Mouse (Mus musculus): ENCODE results near the gene Mrps27. TPM values are rescaled to one million over a fixed set of nuclear protein-coding genes. Genes with fewer than 3 reads are reported as not detected.

Mrps27 gene
- polyA plus RNA-seq, 1 experiment, result 50.4 TPM

DNA sequence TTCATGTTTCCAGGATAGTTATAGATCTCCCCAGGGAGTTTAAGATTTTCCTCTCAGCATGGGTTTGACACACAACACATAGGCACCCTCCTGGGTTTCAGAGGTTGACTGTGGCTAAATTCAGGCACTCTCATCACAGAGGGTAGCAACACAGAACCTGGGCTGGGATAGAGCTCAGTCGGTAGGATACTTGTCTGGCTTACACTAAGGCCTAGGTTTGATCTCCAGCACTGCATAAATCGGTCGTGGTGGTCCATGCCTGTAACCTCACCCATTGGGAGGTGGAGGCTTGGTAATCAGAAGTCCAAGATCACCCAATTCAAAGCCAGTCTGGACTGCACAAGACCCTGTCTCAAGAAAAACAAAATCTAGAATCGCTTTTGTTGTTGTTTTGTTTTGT is 103.7 kb downstream of the Mrps27 start:
- no peaks in the 10 kb centered on the region for H3K27me3 ChIP-seq (ENCODE audit: control insufficient read depth, insufficient read depth, insufficient read length)
- H3K36me3 ChIP-seq (ENCODE audit: control insufficient read depth, insufficient read depth), result peaks cover 14% of the 10 kb centered on the region
- peaks cover 39% of the 10 kb centered on the region for H3K79me3 ChIP-seq (ENCODE audit: low read depth)
- H3ac ChIP-seq (ENCODE audit: control insufficient read depth, insufficient read length, low read depth), result no peak overlapping the region
- no peak for TF ChIP-seq CEBPB (IDR thresholded peaks at IDR 0.05; ENCODE audit: low read depth)
- no peak for TF ChIP-seq FOSL1 (IDR thresholded peaks at IDR 0.05; ENCODE audit: insufficient read depth, low read length, poor library complexity, severe bottlenecking)
- TF ChIP-seq USF1 (IDR thresholded peaks at IDR 0.05; ENCODE audit: low read depth), result no peak
- TF ChIP-seq MAX (IDR thresholded peaks at IDR 0.05), result no peak
- no peak for TF ChIP-seq MYOD1 (IDR thresholded peaks at IDR 0.05; ENCODE audit: control insufficient read depth, insufficient read length, low read depth)
- TF ChIP-seq CTCF (IDR thresholded peaks at IDR 0.05; ENCODE audit: control insufficient read depth, insufficient read depth, insufficient read length), result no peak
- TF ChIP-seq MYOG (IDR thresholded peaks at IDR 0.05; ENCODE audit: control insufficient read depth, extremely low read depth, insufficient read length), result no peak
- H3K79me2 ChIP-seq (ENCODE audit: control insufficient read depth, insufficient read depth), result peaks cover 90% of the 10 kb centered on the region
- no peak overlapping the region for H3K4me3 ChIP-seq (ENCODE audit: insufficient read depth, poor library complexity, severe bottlenecking)

DNA sequence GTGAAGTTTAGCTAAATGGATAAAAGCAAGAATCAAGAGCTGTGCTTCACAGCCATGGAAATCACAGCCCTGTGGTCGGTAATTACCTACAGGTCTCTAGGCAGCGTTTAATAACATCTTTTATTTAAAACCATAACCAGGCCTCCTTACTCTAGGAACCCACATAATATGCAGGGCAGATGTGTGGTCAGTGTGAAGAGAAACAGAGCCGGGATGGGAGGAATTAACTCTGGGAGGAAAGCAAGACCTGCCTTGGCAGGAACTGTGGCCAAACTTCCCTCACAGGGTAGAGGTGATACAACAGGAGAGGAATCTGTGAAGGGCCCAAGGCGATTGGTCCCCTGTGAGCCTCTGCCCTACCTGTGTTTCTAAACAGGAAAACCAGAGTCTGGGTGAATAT is 105.0 kb downstream of the Mrps27 start:
- Histone ChIP-seq H3K27me3 (ENCODE audit: control insufficient read depth, insufficient read depth, insufficient read length) (no peaks in the 10 kb centered on the region), H3ac (ENCODE audit: control insufficient read depth, insufficient read length, low read depth) (no peak overlapping the region), H3K79me2 (ENCODE audit: control insufficient read depth, insufficient read depth) (peaks cover 90% of the 10 kb centered on the region), H3K79me3 (ENCODE audit: low read depth) (peaks cover 39% of the 10 kb centered on the region), H3K36me3 (ENCODE audit: control insufficient read depth, insufficient read depth) (peaks cover 2% of the 10 kb centered on the region), H3K4me3 (ENCODE audit: insufficient read depth, poor library complexity, severe bottlenecking) (no peak overlapping the region)
- no peak for TF ChIP-seq MYOD1 (IDR thresholded peaks at IDR 0.05; ENCODE audit: control insufficient read depth, insufficient read length, low read depth)
- TF ChIP-seq CTCF (IDR thresholded peaks at IDR 0.05; ENCODE audit: control insufficient read depth, insufficient read depth, insufficient read length), result no peak
- no peak for TF ChIP-seq FOSL1 (IDR thresholded peaks at IDR 0.05; ENCODE audit: insufficient read depth, low read length, poor library complexity, severe bottlenecking)
- TF ChIP-seq MAX (IDR thresholded peaks at IDR 0.05), result no peak
- no peak for TF ChIP-seq CEBPB (IDR thresholded peaks at IDR 0.05; ENCODE audit: low read depth)
- TF ChIP-seq MYOG (IDR thresholded peaks at IDR 0.05; ENCODE audit: control insufficient read depth, extremely low read depth, insufficient read length), result no peak
- TF ChIP-seq USF1 (IDR thresholded peaks at IDR 0.05; ENCODE audit: low read depth), result no peak

DNA sequence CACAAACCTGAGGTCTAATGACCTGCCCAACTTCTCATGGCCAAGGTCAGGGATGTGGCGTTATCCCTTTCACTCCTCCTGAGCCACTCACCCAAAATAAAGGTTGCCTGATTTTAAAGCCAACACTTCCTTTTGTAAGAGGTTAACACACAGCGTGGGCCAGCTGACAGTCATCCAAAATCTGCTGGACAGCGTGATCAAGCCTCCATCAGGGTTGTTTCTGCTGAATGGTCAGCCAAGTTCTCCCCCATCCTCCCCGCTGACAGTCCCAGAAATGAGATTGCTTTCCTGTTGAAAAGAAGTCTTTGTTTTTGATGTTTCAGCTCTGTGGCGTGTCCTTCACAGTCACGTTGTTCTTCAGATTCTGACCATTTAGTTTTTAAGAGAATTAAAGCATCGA is 106.2 kb downstream of the Mrps27 start:
- Histone ChIP-seq H3ac (ENCODE audit: control insufficient read depth, insufficient read length, low read depth) (no peak overlapping the region), H3K27me3 (ENCODE audit: control insufficient read depth, insufficient read depth, insufficient read length) (no peaks in the 10 kb centered on the region), H3K4me3 (ENCODE audit: insufficient read depth, poor library complexity, severe bottlenecking) (no peak overlapping the region), H3K36me3 (ENCODE audit: control insufficient read depth, insufficient read depth) (no peaks in the 10 kb centered on the region), H3K79me3 (ENCODE audit: low read depth) (peaks cover 27% of the 10 kb centered on the region), H3K79me2 (ENCODE audit: control insufficient read depth, insufficient read depth) (peaks cover 90% of the 10 kb centered on the region)
- TF ChIP-seq MAX (IDR thresholded peaks at IDR 0.05) (no peak), MYOD1 (IDR thresholded peaks at IDR 0.05; ENCODE audit: control insufficient read depth, insufficient read length, low read depth) (no peak), FOSL1 (IDR thresholded peaks at IDR 0.05; ENCODE audit: insufficient read depth, low read length, poor library complexity, severe bottlenecking) (no peak), CTCF (IDR thresholded peaks at IDR 0.05; ENCODE audit: control insufficient read depth, insufficient read depth, insufficient read length) (no peak), MYOG (IDR thresholded peaks at IDR 0.05; ENCODE audit: control insufficient read depth, extremely low read depth, insufficient read length) (no peak), USF1 (IDR thresholded peaks at IDR 0.05; ENCODE audit: low read depth) (no peak), CEBPB (IDR thresholded peaks at IDR 0.05; ENCODE audit: low read depth) (no peak)

DNA sequence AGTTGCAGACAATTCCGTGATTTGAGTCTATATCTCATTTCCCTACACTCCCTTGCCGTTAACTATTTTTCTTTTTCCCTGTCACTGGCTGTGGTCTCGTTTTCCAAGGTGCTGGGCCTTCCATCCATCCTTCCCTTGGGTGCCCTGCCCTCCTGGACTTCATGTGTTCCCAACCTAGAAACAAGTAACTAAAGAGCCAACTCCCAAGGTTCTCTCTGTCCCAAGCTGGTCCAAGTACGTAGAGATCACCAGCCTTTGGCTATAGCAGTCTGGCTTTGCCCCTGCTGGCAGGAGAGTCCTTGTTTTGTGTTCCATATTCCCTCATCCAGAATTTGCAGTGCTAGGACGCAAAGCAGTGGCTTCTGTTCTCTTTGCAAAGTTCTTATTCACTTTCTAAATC is 106.7 kb downstream of the Mrps27 start:
- Histone ChIP-seq H3K79me2 (ENCODE audit: control insufficient read depth, insufficient read depth) (peaks cover 90% of the 10 kb centered on the region), H3K27me3 (ENCODE audit: control insufficient read depth, insufficient read depth, insufficient read length) (no peaks in the 10 kb centered on the region), H3K4me3 (ENCODE audit: insufficient read depth, poor library complexity, severe bottlenecking) (no peak overlapping the region), H3K79me3 (ENCODE audit: low read depth) (peaks cover 24% of the 10 kb centered on the region), H3ac (ENCODE audit: control insufficient read depth, insufficient read length, low read depth) (no peak overlapping the region), H3K36me3 (ENCODE audit: control insufficient read depth, insufficient read depth) (peaks cover 3% of the 10 kb centered on the region)
- TF ChIP-seq MYOD1 (IDR thresholded peaks at IDR 0.05; ENCODE audit: control insufficient read depth, insufficient read length, low read depth) (no peak), CEBPB (IDR thresholded peaks at IDR 0.05; ENCODE audit: low read depth) (no peak), MAX (IDR thresholded peaks at IDR 0.05) (no peak), USF1 (IDR thresholded peaks at IDR 0.05; ENCODE audit: low read depth) (no peak), FOSL1 (IDR thresholded peaks at IDR 0.05; ENCODE audit: insufficient read depth, low read length, poor library complexity, severe bottlenecking) (no peak), MYOG (IDR thresholded peaks at IDR 0.05; ENCODE audit: control insufficient read depth, extremely low read depth, insufficient read length) (no peak), CTCF (IDR thresholded peaks at IDR 0.05; ENCODE audit: control insufficient read depth, insufficient read depth, insufficient read length) (no peak)

DNA sequence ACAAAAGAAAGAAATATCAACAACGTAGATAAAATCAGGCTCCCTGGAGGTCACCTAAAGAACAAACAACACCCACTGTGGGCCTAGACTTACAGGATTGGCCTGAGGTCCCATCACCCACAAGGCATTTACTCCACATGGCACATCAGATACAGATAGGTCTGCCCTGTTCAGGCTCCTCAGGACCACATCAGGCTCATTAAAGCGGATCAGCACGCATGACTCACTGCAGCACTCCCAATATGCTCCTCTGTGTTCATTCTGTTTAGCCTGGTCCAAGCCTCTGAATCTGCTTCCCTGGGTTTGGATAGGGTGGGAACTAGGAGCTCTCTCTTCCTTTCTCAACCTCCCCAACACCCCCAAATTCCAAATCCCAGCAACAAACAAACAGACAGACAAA is 107.9 kb downstream of the Mrps27 start:
- H3K36me3 ChIP-seq (ENCODE audit: control insufficient read depth, insufficient read depth), result peaks cover 7% of the 10 kb centered on the region
- TF ChIP-seq MAX (IDR thresholded peaks at IDR 0.05), result no peak
- TF ChIP-seq CEBPB (IDR thresholded peaks at IDR 0.05; ENCODE audit: low read depth), result no peak
- TF ChIP-seq USF1 (IDR thresholded peaks at IDR 0.05; ENCODE audit: low read depth), result no peak
- TF ChIP-seq FOSL1 (IDR thresholded peaks at IDR 0.05; ENCODE audit: insufficient read depth, low read length, poor library complexity, severe bottlenecking), result no peak
- no peak for TF ChIP-seq CTCF (IDR thresholded peaks at IDR 0.05; ENCODE audit: control insufficient read depth, insufficient read depth, insufficient read length)
- no peak for TF ChIP-seq MYOD1 (IDR thresholded peaks at IDR 0.05; ENCODE audit: control insufficient read depth, insufficient read length, low read depth)
- TF ChIP-seq MYOG (IDR thresholded peaks at IDR 0.05; ENCODE audit: control insufficient read depth, extremely low read depth, insufficient read length), result no peak
- H3K79me2 ChIP-seq (ENCODE audit: control insufficient read depth, insufficient read depth), result peaks cover 90% of the 10 kb centered on the region
- peaks cover 30% of the 10 kb centered on the region for H3K79me3 ChIP-seq (ENCODE audit: low read depth)
- H3K4me3 ChIP-seq (ENCODE audit: insufficient read depth, poor library complexity, severe bottlenecking), result no peak overlapping the region
- no peaks in the 10 kb centered on the region for H3K27me3 ChIP-seq (ENCODE audit: control insufficient read depth, insufficient read depth, insufficient read length)
- no peak overlapping the region for H3ac ChIP-seq (ENCODE audit: control insufficient read depth, insufficient read length, low read depth)

DNA sequence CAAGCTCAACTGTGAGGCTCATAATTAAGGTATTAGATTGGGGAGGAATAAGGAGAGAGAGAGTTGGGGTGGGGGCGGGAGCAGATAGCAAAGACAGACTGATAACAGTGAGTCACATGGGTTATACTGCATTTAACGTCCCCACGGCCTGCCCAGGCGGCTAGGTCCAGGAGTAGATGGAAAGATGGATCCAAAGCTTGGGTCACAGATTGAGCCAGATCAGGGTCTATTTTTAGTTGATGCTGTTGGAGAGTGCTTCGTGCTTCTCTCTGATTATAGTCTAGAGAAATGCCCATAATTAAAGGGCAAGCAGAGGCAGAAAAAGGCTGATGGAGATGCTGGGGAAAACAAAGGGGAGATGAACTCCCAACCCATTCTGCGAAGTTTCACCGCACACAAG is 110.4 kb downstream of the Mrps27 start:
- Histone ChIP-seq H3ac (ENCODE audit: control insufficient read depth, insufficient read length, low read depth) (no peak overlapping the region), H3K79me2 (ENCODE audit: control insufficient read depth, insufficient read depth) (peaks cover 92% of the 10 kb centered on the region), H3K36me3 (ENCODE audit: control insufficient read depth, insufficient read depth) (peaks cover 7% of the 10 kb centered on the region), H3K4me3 (ENCODE audit: insufficient read depth, poor library complexity, severe bottlenecking) (no peak overlapping the region), H3K27me3 (ENCODE audit: control insufficient read depth, insufficient read depth, insufficient read length) (no peaks in the 10 kb centered on the region), H3K79me3 (ENCODE audit: low read depth) (peaks cover 28% of the 10 kb centered on the region)
- TF ChIP-seq MYOD1 (IDR thresholded peaks at IDR 0.05; ENCODE audit: control insufficient read depth, insufficient read length, low read depth) (no peak), MYOG (IDR thresholded peaks at IDR 0.05; ENCODE audit: control insufficient read depth, extremely low read depth, insufficient read length) (no peak), MAX (IDR thresholded peaks at IDR 0.05) (no peak), CTCF (IDR thresholded peaks at IDR 0.05; ENCODE audit: control insufficient read depth, insufficient read depth, insufficient read length) (no peak), FOSL1 (IDR thresholded peaks at IDR 0.05; ENCODE audit: insufficient read depth, low read length, poor library complexity, severe bottlenecking) (no peak), CEBPB (IDR thresholded peaks at IDR 0.05; ENCODE audit: low read depth) (no peak), USF1 (IDR thresholded peaks at IDR 0.05; ENCODE audit: low read depth) (no peak)

Data from C2C12 (cell line).